Mouse (Mus musculus) cerebellum, adult 11-12 months (tissue): ENCODE data around the gene Eln.

ENCODE experiments used
- DNase-seq: peaks from one replicate; pipeline ENCODE4 v3.0.0; 2022

Eln gene

GRCm38 (mm10) chr5:134743991-134744390 is 3.1 kb downstream of the Eln start:
- no peak for DNase-seq

GRCm38 (mm10) chr5:134742221-134742795 is 4.8 kb downstream of the Eln start:
- no peak for DNase-seq

- DNase-seq: no peak
These were observed 6.4 kb downstream of the Eln start for GRCm38 (mm10) chr5:134740501-134741341.

DNA sequence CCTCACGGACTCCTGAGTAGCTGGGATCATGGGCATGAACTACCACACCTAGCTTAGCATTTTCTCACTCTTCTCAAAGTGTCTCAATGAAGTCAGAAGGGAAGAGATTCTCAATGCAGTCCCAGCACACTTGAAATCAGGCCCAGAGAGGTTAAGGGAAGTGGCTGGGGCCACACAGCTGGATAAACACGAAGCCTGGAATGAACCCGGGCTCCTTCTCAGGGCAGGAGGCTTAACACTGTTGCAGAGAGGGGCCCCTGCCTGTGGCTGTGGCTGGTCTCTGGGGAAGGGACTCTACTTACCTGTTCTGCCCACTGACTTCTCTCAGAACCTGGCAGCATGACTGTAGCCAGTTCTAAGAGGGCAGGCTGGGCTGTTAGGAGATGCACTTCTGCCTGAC is 7.2 kb downstream of the Eln start:
- no peak for DNase-seq

DNA sequence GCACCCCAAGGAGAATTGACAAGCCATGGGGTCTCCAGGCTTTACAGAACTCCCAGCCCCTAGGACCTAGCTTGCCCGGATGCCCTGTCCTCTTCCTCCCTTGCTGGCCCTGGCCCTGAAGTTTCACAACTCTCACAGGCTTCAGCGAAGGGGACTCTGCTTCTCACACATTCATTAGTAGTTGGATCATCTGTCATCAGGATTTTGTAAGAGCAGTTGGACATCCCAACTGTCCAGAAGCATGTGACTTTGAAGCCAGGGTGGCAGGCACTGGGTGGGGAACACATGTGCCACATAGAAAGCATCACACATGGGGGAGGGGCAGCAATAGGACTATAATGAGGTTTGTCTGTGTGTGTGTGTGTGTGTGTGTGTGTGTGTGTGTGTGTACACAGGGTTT is 12.2 kb downstream of the Eln start:
- no peak for DNase-seq

DNA sequence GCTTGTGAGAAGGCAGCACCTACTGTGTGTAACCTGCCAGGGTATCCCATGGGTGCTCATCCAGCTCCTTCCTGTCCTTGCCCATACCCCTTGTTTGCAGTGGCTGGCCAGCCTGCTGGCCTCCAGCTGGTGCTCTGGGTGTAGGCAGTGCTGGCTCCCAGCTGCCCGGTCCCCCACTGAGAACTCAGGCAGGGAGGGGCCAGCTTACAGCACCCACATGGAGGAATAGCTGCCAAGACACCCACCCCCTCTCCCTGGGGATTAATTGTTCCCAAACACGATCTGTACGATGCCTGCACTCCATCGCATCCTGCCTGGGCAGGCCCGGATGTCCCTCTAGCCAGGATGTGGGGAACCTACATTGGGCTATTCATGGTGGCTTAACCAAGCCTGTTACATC is 13.1 kb downstream of the Eln start:
- DNase-seq: no peak

DNA sequence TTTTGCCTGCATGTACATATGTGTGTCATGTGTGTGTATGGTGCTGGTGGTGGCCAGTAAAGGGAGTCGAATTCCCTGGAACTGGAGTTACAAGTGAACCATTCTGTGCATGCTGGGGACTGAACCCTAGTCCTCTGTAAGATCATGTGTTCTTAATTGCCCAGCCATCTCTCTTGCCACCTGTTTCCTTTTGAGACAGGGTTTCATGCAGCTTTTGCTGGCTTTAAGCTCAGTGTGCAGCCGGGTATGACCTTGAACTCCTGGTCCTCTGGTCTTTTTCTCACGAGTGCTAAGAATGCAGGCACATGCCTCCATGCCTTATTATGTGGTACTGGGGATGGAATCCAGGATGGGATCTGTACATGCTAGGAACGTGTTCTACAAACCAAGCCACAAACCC is 13.9 kb downstream of the Eln start:
- no peak for DNase-seq

GRCm38 (mm10) chr5:134729124-134729523 is 18.0 kb downstream of the Eln start:
- DNase-seq: no peak

DNA sequence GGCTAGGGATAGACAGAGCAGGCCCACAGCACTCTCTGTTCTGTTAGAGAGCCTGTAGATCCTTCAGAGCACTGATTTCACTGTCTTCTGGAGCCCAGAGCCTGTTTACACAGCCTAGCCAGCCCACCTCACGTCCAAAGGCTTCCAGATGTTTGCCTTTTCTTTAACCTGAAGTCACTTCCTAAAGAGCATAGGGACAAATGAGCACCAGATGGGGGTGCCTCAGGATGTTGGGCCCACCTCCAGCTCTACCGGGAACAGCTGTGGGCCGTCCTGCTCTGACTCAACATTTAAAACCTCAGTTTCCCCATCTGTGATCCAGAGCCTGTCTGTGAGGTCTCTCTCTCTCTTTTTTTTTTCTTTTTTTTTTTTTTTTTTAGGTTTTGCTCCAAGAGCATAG is 18.6 kb downstream of the Eln start:
- DNase-seq: no peak

DNA sequence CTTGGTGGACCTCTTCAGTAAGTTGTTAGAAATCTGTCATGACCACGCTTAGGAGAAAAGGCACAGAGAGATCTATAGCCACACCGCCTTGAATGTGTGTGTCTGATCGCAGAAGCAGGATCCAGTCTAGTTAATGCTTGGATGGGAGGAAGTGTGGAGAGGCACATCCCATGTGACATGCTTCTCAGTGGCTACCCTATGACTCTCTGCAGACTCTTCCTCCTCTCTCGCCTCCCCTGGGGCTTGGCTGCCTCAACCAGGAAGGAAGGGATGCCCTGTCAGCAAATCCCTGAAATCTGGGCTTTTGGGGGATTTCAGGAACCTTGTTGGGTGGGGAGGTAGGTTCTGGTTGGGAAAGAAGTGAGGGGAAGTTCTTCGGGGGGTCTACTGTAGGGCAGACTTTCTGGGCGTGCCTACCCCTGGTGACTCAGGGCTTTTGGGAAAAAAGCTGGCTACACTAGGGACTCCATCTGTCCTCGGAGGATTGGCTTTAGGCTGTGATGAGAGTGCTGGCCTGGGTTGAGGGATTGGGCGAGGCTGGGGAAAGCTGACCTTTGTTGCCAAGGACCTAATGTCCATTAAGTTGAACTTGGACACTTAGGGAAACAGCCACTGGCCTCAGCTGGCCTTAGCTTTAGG is 20.0 kb downstream of the Eln start:
- DNase-seq: no peak

DNA sequence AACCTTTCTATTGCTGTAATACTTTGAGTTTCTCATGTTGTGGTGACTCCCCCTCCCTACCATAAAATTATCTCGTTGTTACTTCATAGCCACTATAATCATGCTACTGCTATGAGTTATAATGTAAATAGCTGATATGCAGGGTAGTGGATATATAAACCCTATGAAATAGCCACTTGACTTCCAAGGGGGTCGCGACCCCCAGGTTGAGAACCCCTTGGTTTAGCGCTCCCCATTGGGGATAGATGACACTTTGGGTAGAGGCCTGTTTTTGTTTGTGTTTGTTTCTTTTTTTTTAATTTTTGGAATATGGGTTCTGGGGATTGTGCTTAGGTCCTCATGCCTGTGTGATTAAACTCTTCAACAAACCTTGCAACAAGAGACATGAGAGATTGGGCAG is 21.8 kb downstream of the Eln start:
- no peak for DNase-seq

- no peak for DNase-seq
These were observed 27.1 kb downstream of the Eln start for GRCm38 (mm10) chr5:134720058-134720457.

GRCm38 (mm10) chr5:134711076-134711475 is 36.0 kb downstream of the Eln start:
- no peak for DNase-seq

DNA sequence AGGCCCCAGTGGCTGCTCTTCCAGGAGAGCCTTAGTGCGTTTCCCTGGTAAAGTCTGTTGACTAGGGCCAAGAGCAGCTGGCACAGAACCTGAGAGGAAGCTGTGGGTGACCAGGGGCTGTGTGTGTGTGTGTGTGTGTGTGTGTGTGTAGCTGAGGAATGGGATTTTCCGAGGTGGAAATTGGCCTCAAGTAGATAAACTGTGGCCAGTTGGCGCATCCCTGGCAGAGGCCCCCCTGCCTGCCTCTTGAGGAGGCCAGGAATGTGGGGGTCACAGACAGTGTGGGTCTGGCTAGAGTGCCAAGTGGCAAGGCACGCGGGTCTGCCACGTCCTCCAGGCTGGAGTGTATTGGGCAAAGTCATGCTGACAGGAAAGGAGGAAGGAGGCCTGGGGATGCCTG is 37.8 kb downstream of the Eln start:
- no peak for DNase-seq

- DNase-seq: peak; percentile 48
These were observed 43.0 kb downstream of the Eln start for GRCm38 (mm10) chr5:134704157-134704556.

DNA sequence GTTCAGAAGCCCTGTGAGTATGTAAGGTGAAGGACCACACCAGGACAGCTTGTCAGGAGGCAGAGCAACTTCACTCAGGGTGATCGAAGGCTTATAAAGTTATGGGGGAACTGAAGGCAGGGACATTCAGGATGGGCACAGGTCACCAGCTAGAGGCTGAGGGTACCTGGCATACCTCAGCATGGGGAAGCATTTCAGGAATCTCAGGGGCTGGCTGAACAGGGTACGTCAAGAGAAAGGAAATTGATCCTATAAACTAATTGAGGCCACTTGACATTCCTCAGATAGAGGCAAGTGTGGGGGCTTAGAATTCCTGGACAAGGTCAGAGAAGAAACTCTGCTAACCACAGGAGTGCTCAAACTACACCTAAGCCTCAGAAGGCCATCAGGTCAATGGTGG is 51.6 kb downstream of the Eln start:
- DNase-seq: no peak

DNA sequence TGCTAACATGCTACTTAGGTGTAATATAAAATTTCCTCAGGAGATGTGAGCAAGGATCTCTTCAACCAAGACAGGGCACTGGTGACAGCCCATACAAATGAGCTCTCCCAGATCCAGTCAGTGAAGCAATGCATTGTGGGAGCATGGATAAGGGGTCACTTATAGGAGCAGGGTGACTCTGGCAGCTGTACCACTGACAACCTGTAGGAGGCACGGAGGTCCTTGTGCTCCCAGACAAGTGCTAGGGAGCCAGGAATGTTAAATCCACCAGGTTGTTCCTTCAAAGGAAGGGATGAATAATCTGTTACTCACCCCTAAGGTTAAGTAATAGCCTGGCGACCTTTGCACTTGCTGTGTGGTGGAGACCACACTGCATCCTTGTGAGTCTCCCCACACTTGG is 52.0 kb downstream of the Eln start:
- no peak for DNase-seq

GRCm38 (mm10) chr5:134692704-134693103 is 54.4 kb downstream of the Eln start:
- DNase-seq: no peak

- DNase-seq: peak; percentile 98
These were observed 58.3 kb downstream of the Eln start for GRCm38 (mm10) chr5:134688718-134689284.

GRCm38 (mm10) chr5:134688086-134688717 is 58.9 kb downstream of the Eln start, which contains the start of gene Limk1:
Gene Limk1, minus strand, starts transcription at chr5:134688598.
- no peak for DNase-seq

GRCm38 (mm10) chr5:134687187-134687586 is 59.9 kb downstream of the Eln start:
- DNase-seq: no peak

GRCm38 (mm10) chr5:134686541-134686940 is 60.6 kb downstream of the Eln start:
- DNase-seq: no peak

DNA sequence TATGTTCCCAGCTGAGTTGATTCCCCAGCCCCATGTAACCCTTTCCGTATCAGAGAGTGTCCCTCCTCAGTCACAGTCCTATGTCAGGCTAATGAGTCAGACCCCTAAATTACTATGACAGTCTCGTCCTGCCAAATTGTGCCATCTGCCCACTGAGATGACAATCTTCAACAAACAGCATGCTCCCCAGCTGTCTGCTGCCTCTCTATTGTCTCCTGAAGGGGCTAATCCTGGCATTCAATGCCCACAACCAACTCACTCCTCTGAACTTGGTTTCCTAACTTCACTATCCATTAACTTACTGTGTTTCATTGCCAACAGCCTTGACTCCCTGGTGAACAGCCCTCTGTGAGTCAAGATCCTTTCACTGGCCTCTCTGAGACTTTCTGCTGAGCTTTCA is 62.7 kb downstream of the Eln start:
- DNase-seq: no peak
